Mouse (Mus musculus) urinary bladder, adult 2 months (tissue): Measurements from ENCODE around the gene Mtor. TPM values are rescaled to one million over a fixed set of nuclear protein-coding genes. Genes with fewer than 3 reads are reported as not detected.
A peak's percentile ranks its signal among the peaks of the same experiment; 100 is the strongest.

Experiments used
- DNase-seq: peaks from one replicate; pipeline ENCODE4 v3.0.0; 2022; ENCODE audit warnings: low spot score
- polyA plus RNA-seq: library from polyadenylated mRNA; depleted of rRNA; stranded (reverse); fragments of >200 nt; gene quantifications from 2 replicates; pipeline ENCODE4 v1.2.3, GENCODE M21; 2012

Gene Mtor
- polyA plus RNA-seq, 1 experiment, result 15.6 TPM

DNA sequence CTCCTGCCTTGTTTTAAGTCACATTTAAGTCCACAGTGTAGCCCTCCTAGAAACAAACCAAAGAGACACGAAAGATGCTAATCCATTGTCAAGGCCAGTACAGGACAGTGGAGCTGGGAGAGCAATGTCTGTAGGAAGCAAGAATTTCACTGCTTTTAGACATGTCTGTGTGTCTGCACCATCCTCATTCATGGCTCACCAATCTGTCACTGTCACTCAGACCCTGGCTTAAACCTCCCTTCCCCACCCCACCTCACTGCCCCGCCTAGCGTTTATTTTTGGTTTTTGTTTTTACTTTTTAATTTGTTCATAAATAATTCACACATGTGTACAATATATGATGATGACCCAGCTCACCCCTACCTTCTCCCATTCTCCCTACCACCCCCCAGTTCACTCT is 84.1 kb downstream of the Mtor start:
- DNase-seq, result no peak

DNA sequence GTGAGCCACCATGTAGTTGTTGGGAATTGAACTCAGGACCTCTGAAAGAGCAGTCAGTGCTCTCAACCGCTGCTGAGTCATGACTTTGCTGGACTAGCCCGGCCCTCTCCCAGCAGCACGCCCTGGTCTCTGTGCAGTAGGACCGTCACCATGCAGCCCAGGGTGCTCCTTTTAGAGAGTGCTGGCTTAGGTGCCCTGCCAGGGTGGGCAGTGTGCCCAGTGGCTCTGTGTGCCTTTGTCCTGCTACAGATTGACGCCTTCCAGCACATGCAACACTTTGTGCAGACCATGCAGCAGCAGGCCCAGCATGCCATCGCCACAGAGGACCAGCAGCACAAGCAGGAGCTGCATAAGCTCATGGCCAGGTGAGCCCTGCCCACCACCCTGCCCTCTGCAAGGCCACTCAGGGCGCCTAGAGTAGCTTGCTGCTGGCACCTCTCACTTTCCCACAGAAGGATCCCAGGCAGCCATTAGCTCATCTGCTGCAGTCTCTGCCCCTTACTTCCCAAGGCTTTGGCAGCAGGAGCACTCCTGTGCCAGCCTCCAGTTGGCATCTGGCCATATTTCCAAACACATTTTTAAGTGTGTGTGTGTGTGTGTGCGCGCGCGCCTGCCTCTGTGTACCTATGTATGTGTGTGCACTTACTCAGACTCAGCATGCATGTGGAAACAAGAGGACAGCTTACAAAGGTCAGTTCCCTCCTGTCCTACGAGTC is 85.4 kb downstream of the Mtor start:
- no peak for DNase-seq

DNA sequence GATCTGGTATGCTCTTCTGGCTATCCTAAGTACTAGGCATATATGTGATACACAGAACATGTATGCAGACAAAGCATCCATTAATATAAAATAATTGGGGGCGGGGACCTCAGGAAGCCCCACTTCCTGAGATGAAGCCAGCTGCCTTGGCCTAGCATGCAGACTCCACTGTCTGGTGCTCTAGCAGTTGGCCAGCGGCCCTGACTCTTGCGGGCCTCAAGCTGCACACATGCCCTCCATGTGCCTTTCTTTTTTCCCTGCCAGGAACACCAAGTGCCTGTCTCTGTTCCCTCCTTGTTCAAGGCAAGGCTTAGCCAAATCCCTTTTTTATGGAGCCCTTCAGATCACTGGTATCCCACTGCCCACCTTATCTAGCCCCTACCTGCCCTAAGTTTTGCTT is 87.5 kb downstream of the Mtor start:
- no peak for DNase-seq

DNA sequence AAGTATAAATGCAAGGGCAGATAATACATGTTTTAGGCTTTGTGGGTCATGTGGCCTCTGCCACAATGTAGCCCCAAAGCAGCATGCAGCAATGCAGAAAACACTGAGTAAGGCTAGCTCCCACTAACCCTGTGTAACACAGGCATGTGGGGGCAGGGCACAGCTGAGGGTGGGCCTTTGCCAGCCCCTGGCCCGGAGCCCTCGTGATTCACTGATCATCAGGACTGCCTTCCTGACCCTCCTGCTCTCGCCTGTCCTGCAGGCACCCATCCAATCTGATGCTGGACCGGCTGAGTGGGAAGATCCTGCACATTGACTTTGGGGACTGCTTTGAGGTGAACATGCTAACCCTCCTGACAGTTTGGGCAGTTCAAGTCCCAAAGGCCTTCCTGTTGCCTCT is 100.7 kb downstream of the Mtor start:
- no peak for DNase-seq

DNA sequence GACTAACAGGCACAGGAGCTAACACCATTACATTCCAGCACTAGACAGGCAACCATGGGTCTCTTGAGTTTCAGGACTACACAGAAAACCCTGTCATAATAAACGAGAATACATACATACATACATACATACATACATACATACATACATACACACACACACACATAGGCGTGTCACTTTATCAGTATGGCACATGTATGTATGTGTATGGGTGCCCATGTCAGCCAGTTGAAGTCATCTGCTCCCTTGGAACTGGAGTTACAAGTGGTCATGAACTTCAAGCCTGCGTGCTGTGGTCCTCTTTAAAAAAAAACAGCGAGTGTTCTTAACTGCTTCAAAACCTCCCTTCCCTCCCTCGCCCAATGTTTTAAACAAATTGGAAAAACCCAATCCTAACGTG is 109.4 kb downstream of the Mtor start:
- DNase-seq, result no peak

DNA sequence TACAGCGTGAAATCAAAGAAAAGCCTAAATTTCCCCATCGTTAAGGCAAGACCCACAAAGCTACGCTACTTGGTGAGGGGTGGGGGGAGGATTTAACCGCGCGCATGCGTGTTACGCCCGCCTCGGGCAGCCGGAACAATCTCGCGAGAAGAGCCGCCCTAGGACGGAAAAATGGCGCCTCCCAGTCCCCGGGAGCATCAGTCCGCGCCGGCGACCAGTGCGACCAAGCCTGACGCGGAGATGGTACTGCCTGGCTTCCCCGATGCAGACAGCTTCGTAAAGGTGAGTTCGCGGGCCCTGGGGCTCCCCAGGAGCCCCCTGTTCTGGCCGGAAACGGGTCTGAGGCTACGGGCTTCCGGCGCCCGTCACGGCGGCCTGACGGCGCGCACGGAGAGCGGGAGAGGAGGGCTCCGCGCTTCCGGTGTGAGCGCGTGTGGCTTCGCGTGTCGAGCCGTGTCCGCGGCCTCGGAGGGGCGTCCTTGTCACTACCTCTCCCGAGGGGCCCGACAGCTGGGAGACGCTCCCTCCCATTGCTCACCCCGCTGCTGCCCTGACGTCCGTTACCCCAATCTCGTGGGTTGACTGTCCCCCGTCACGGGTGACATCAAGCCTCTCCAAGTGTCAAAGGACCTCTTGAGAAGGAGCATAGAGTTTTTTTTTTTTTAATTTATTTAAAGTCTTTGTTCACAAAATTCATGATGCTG is 110.0 kb downstream of the Mtor start, which contains the start of gene Exosc10:
Gene Exosc10, plus strand, starts transcription at position 133 of the 704 bp plus-strand sequence.
- peak; percentile 85 for DNase-seq

DNA sequence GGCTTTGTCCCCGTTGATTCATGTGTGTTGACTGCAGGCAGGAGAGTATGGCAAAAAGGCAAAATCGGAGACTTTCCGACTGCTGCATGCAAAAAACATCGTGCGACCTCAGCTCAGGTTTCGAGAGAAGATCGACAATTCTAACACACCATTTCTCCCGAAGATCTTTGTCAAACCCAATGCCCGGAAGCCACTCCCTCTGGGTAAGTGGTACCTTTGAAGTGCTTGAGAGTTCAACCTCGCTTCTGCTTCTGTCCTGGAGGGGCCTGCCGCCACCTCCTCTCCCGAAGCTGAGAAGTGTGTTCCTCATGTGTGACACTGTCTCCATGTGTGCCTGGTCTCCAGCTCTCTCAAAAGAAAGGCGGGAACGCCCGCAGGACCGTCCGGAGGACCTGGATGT is 114.3 kb downstream of the Mtor start:
- DNase-seq, result no peak

DNA sequence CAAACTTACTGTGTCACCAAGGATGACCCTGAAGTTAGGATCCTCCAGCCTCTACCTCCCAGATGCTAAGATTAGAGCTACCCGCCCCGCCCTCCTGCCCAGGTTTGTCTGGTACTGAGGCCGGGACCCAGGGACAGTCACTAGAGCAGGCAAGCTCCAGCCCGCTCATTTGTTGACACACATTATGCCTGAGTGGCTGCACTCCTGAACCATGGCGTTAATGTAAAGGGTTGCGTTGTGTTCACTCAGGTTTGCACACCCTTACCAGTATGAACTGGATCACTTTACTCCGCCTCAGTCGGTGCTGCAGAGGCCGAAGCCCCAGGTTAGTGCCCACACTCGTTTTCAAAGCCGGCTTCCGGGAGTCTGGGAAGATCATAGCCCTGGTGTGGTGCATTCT is 115.2 kb downstream of the Mtor start:
- DNase-seq, result peak; percentile 34

DNA sequence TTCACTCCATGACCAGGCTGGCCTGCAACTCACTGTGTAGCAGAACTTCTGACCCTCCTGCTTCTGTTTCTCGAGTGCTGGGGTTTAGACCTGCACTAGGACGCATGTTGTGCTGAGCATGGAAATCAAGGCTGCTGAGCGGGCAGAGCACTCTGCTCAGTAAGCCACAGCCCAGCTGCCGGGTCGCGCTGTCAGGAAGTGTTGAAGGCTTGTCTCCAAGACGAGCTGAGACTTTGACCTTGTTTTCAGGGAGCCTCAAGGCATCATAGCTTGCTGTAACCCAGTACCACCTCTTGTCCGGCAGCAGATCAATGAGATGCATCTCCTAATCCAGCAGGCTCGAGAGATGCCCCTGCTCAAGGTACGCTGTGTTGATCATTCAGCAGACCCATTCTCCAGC is 121.7 kb downstream of the Mtor start:
- DNase-seq, result no peak

DNA sequence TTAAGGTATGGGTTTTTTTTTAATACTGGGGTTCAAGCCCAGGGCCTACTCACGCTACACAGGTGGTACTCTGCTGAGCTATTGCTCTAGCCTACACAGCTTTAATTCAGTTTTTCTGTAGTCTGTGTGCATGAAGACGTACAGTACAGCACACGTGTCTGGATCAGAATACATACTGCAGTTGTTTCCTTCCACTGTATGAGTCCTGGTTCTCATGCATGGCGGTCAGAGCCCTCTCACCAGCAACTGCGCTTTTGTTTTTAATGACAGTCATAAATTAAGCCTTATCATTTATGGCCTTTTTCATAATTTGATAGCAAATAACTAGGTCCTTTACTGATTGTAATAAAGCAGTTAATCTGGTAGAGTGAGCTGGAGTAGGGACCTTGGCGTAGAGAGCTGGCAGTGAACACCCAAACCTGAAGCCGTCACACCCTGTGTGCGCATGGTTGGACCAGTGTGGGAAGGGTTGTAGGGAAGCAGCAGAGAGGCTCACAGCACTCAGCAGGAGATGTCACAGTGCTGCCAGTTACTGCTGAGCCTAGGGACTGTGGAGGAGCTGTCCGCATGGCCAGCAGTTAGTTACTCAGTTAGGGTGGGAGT is 122.4 kb downstream of the Mtor start:
- DNase-seq, result no peak

DNA sequence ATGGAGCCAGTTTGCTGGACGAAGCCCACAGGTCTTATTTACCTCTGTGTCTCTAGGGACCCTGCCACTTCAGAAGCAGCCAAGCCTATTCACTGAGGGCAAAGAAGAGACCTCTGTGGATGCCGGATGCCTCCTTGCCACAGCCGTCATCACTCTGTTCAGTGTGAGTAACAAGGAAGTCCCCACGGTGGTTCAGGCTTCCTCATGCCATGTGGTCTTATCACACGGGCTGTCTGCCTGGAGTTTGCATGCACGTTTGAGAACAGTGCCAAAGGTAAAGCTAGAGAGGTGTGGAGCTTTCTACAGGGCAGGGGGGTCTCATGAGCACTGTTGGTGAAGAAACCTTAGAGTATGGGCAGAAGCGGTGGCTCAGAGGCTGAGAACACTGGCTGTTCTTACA is 124.8 kb downstream of the Mtor start:
- no peak for DNase-seq

DNA sequence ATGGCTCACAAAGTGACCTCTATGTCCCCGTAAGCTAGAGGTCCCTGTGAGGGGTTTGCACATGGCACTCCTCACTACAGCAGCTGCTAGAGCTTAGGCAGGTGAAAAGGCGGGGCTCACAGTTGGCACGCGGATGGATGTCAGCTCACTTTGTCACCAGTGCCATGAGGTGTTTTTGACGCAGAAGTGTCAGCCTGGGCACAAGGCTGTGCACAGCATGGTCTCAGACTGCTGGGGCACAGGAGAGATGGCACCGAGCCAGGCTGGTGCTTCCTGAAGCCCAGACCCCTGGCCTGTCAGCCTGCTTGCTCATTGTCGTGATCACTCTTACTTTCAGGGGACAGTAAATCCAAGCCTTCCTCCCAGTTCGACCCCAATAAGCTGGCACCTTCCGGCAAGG is 132.4 kb downstream of the Mtor start:
- no peak for DNase-seq

DNA sequence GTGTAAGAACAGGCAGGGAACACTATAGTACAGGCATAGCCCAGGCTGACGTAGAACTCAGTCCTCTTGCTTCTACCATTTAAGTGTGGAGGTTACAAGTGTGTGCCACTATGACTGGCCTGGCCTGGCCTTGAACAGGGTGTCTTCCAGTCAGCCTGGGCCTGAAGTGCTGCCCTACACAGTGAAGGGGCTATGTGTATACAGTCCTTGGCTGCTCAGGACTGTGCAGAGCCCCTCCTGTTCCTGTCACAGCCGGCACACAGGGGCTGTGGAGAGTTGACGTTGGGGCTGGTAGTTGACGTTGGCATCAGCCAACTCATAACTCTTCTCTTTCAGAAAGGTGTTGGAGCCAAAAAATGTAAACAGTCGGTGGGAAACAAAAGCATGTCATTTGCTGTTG is 133.0 kb downstream of the Mtor start:
- no peak for DNase-seq

DNA sequence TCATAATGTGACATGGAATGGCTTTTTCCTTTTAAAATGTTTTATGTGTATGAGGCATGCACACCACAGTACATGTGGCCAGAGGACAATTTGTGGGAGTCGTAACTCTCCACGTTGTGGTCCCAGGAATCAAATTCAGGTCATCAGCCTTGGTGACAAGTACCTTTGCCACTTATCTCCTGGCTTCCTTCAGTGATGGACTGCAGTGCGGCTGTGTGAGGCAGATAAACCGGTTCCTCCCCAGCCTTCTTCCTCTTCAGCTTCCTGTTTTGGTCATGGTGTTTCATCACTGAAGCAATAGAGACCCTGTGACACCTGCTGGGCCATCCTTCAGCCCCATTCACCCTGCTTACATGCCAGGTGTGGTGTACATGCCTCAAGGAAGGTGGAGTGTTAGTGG is 134.8 kb downstream of the Mtor start:
- DNase-seq, result no peak

DNA sequence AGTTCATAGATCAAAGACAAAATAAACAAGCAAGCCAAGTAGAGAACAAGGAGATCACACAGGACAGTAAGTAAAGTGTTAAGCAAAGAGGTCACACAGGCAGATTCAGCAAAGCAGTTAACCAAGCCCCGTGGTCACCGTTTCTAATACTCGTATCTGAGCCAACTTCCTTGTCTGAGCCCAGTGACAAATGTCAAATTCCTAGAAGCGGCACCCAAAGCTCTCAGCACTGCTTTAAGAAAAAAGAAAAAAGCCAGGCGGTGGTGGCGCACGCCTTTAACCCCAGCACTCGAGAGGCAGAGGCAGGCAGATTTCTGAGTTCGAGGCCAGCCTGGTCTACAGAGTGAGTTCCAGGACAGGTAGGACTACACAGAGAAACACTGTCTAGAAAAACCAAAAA is 138.2 kb downstream of the Mtor start:
- DNase-seq, result no peak

DNA sequence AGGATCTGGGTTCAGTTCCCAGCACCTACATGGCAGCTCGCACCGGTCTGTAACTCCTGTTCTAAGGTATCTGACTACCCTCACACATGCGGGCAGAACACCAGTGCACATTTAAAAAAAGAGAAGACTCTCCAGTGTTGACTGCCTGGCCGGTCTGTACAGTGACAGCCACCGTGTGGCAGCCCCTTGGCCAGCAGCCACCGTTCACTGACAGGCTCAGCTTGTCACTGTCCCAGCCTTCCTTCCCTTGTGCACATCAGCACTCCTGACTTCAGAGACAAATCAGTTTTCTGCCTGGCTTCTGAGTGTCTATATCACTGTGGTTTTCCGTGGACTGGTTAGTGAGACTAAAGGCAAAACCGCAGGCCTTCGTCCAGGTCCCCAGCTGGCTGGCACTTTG is 140.4 kb downstream of the Mtor start:
- no peak for DNase-seq

DNA sequence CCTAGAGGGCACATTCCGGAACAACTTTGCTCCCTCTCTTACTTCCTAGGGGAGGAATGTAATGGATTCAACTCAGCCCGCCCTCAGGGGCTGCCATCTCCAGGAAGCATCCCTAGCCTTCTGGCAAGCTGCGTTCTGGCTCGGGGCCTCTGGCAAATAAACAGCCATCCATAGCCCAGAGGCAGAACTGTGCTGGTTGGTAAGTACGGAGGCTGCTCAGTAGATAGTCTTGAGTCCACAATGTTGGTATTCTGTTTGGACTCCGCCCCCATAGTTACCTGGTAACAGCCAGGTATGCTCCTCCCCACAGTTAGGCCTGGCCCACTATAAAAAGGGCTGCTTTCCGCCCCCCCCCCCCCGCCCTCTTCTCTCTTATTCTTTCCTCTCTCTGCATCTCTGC is 141.2 kb downstream of the Mtor start:
- DNase-seq, result no peak

DNA sequence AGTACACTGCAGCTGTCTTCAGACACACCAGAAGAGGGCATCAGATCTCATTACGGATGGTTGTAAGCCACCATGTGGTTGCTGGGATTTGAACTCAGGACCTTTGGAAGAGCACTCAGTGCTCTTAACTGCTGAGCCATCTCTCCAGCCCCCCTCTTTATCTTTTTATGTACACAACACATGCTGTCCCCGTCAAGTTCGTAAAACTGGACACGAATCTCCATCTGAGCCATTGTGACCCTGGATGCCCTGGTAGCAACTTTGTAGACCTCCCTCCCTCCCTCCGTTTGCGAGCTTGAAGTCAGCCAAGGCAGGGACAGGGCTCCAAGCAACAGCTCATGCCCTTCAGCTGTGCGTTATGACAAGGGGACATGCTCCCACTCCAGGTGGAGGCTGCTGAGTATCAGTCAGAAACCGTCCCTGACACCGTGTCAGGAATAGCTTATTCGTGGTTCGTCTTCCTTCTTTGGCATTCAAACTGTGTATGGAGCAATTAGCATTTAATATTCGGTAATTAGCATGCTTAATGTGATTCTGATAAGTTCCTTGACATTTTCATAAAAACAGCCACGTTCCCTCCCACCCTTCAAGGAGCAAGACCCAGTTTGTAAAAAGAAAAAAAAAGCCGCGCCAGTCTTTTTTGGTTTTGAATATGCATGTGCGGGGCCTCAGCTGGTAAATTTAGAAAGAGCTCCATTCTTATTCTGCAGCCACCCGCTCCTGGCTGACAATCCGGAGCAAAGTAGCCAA is 142.2 kb downstream of the Mtor start:
- no peak for DNase-seq

DNA sequence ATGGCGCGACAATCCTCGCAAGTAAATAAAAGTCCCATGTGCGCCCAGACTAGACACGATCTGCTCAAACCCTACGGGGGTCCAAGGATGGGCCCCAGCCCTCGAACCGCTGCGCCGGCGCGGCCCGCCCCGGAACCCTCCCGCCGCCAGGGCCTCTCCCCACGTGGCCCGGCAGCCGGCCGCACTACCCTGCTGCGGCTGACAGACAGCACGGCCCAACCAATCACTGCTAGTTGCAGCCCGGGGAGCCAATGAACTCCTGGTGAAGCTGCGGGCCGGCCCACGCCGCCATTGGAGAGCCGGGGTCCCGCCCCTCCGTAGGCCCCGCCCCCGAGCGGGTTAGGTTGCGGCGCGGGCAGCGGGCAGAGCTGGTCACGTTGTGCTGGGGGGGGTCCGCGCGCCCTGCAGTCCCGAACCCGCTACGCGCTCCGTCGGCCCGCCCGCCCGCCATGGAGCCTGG is 142.8 kb downstream of the Mtor start, which contains the start of gene Srm:
Gene Srm, plus strand, starts transcription at position 333 of the 460 bp plus-strand sequence.
- peak; percentile 93 for DNase-seq

DNA sequence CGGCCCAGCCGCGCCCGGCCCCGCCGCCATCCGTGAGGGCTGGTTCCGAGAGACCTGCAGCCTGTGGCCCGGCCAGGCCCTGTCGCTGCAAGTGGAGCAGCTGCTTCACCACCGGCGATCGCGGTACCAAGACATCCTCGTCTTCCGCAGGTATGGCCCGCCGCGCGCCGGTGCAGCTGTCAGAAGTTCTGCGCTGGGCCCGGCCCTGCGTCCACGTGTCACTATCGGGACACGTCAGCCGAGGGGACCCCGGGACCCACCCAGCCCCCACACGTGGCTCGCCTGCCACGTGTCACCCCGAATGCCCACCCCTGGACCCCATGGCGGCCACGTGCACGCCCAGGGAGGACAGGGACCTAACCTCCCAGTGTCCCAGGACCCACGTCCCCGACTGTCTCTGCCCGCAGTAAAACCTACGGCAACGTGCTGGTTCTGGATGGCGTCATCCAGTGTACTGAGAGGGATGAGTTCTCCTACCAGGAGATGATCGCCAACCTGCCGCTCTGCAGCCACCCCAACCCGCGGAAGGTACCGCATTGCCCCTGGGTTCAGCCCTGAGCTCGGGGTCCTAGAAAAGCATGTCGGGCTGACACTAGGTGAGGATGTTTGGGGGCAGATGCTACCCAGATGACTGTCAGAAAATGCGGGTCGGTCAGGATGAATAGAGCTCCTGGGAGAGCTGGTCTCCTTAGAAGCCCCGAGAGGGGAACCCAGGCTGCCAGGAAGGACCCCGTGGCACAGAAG is 143.4 kb downstream of the Mtor start:
- DNase-seq, result no peak

DNA sequence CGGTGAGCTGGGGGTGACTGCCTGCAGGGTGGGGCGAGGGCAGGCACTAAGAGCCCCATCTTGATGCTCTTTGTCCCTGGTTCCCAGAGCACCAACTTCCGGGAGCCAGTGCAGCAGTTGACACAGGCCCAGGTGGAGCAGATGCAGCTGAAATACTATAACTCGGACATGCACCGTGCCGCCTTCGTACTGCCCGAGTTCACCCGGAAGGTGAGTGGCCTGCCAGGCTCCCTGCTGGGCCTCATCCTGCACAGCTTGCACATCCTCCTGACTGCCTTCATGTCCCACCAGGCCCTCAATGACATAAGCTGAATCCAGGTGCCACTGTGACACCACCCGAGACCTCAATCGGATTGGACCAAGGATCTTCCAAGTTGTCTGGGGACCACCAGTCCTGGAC is 145.6 kb downstream of the Mtor start:
- no peak for DNase-seq

DNA sequence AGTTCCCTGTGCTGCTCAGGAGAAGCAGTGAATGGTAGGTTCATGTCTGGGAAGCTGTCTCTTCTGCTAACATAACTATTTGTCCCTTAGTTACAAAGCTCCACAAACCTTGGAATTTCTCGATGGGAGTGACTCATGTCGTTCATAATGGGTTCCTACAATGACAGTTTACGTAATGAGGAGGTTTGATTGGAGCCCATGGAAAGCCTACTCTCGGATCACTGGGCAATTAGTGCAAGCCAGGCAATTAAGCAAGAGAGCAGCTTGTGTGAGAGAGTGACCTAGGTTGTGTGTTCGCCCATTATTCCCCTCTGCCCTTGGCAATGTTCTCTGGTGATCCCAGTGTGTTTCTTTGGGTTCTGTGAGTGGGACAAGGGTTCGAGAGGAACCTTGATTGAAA is 147.5 kb downstream of the Mtor start:
- DNase-seq, result no peak
